Mouse (Mus musculus) gastrocnemius, adult 18-20 months (tissue): ENCODE measurements around the gene Rbfox1. TPM values are rescaled to one million over a fixed set of nuclear protein-coding genes. Genes with fewer than 3 reads are reported as not detected.

ENCODE experiments used
- DNase-seq: peaks from one replicate; pipeline ENCODE4 v3.0.0; 2021; ENCODE audit warnings: low spot score
- total RNA-seq, 2 experiments: library from RNA; stranded (reverse); gene quantifications; 2 replicates each; pipeline ENCODE4 v1.2.3; 2021

Gene Rbfox1
- total RNA-seq, 2 experiments from 2014 or later: 228 to 232 TPM

DNA sequence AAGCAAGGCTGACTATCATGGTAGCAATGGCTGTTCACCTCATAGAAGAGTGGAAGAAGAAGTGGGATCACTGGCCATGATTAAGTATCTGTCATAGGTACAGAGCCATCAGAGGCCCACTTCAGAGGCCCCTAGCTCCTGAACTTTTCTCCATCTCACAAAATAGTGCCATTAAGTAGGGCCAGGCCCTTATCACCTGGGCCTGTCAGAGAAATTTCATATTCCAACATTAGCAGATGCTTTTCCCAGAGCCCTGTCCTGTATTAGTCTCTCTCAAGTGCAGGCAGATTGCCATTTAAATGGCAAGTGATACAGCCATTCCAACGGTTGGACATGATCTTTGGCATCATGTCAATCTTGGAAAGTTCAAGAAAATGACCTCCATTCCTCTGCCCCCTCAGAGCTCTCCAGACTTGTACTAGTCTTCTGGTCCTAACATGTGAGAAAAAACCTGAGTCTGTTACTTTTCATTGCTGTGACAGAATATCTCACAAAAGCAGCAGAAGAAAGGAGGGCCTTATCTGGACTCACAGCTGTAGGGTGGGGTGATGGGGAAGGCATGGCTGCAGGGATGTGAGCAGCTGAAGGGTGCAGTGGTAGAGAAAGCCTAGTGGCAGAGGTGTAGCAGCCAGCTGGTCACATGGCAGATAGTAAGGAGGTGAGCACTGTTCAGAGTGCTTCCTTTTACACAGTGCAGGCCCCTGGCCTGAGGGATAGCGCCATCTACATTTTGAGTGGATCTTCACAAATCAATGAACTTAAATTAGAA, 210.6 kb downstream of the Rbfox1 start:
- DNase-seq: no peak

DNA sequence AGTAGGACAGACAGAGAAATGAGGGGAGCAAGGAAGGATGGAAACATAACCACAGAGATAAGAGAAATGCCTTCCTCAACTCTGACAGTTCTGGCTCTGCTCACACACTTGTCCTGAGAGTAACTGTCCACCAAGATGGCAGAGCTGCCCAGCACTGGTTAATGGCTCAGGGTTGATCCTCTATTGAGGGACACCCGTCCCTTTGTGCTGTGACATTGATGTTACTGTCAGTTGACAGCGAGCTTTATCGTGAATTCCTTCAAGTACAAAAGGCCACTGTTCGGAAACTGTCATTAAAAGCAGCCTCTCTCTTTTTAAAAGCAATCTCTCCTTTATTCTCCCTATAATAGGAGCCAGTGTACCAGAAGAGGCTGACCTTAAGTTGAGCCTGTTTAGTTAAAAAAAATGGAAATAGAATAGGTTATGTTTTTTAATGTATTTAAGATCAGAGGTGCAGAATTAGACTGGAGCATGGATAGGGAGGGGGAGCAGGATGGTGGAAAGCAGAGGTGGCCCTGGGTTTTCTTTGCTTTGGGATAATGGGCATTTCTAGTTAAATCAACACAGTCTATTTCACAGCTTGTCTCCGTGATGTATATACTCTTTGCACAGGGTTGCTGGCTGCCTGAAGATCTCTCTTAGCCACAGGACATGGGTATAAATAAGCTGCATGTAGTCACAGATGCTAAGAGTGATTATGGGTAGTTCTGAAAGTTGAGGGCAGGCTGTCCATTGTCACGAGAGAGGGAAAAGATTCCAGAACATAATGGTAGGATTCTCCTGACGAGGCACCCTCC, 212.3 kb downstream of the Rbfox1 start:
- no peak for DNase-seq

DNA sequence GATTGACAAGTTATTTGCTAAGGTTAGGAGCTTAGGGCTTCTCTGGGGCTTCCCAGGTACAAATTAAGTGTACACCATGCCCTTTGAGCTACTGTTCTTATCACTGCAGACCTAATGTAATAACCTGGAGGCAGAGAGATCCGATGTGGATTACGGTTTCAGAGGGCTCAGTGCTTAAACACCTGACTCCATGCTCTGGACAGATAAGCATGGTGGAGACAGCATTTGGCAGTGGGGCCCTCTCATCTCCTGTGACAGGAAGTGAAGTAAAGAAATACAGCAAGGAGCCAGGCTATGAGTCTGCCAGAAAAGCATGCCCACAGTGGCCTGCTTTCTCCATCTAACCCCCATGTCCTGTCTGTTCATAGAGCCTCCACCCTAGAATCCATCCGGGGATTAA, 213.0 kb downstream of the Rbfox1 start:
- DNase-seq: no peak

DNA sequence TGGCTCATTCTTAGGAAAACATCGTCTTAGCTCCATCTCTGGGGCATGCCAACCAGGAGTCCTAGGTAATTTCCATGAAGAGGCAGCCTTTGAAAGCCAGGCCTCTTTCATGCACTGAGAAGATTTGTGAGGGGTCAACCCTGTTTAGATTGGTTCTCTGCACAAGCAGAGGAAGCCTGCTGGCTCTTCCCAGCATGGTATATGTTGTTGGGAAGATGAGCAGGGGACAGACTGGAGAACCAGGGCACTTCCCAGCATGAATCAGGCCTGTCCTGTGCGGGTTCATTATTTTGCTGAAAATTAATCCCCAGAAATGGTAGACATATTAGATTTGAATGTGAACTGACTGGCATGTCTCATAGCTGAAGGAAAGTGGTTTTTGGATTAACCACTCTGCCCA, 214.4 kb downstream of the Rbfox1 start:
- DNase-seq: no peak

DNA sequence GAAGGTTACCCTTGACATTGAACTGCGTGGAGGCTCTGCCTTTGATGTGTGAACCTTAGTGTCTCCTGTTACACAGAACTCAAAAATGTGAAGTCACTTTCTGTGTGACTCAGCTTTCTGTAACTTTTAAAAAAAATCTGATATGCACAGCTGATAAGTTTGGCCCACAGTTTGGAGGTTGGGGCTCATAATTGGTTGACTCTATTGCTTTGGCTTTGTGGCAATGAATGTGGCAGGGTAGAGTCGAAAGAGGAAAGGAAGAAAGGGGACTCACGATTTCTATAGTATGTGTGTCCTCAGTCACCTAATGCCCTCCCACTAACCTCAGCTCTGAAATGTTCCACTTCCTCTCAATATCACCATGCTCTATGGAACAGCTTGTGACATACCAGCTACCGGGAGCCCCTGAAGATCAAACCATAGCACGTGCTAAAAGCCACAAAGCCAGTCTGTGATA, 215.3 kb downstream of the Rbfox1 start:
- DNase-seq: no peak

DNA sequence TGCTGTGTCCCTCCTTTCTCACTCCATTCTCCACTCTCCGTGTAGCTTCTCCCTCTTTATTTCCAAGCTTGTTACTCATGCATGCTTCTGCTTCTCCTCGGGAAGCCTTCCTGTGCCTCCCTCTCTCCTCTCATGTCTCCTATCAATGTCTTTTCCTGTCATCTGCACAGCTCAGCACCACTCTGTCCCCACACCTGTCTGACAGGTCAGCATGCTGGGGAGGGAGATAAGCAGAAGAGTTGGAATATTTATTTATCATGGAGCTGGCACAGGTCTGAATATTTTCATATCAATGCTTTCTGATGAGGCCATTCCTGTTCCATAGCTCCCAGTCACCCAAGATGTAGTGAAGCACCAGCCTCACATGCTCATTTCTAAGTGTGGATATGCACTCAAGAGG, 218.6 kb downstream of the Rbfox1 start:
- no peak for DNase-seq

DNA sequence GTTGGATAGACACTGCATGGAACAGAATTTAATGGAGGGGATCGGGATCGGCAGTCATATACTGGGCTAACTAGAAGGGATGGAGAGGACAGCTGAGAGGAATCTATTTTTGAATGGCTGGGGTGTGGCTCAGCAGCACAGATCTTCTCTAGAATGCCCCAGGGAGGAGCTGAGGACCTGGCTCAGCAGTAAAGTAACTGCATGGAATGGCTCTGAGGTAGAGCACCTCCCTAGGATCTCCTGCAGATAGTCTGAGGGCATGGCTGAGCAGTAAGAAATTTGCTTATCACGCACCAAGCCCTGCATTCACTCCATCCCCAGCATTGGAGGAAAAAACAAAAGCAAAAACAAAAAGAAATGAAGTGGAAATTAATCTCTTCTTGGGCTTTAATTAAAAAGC, 225.0 kb downstream of the Rbfox1 start:
- no peak for DNase-seq

DNA sequence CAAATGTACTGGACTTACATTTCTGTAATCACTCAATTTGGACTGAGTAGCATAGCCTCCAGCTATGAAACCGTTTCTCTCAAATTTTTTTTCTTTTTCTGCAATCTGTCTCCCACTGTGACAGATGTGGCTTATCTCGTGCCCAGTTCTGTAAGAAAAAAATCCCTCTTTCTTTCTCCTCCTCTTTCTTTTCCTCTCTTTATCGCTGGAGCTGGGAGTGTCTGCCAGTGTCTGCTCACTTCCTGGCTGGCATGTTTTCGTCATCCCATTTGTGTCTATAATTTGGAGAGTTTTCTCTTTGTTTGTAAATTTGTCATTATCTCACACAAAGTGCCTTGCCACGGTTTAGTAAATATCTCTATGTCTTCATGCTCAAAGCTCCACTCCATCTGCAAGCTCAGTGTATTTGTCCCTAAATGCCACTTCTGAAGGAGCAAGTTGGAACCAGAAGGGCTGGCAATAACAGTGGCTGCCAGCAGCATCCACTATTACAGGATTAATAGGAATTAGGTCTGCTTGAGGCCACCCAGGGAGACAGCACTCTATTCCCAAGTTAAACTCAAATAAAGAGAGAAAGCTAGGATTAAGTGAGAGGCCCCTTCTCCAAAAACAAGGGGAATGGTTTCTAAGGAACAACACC, 228.8 kb downstream of the Rbfox1 start:
- no peak for DNase-seq

DNA sequence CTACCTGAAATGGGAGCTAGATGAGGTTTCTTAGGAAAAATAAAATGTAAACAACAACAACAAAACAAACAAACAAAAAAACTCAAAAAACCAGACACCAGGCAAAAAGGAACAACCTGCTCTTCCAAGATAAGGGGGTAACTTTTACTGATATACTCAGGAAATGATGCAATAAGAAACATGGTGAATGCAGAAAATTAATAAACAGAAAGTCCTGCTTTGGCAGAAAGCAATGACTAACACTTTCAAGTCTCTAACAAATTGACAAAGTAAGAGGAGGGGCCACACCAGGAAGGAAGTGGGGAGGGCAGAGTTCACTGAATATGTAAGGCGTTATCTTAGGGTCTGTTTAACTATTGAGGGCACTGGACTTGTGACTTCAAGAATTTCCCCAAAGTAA, 234.3 kb downstream of the Rbfox1 start:
- DNase-seq: no peak

DNA sequence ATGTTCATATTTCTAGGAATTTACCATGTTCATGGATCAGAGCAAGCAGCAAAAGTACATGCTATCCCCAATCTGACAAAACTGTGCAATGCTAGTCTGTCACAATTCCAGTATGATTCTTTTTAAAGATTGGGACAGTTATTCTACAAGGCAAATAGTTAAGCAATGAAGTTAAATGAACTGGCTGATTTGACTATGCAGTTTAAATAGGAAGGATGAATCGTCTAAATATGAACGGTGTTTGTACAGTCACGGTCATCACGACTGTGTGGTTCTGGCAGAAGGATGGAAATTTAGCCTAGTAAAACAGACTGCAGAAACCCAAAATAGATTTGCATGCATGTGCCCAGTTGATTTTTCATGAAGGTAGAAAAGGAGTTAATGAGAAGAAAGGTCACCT, 236.1 kb downstream of the Rbfox1 start:
- no peak for DNase-seq

DNA sequence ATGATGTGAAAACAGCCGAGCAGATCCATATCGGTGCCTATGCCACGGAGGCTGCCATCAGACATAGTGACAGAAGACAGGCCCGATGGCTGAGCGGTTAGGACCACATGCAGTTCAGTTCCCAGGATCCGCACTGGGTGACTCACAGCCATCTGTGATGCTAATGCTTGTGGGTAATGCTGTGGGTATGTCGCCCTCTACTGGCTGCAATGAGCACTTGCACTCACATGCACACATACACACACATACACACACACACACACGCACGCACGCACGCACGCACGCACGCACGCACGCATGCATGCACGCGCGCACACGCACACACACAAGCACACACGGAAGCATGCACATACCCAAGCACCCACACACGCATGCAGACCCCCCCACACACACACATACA, 237.7 kb downstream of the Rbfox1 start:
- DNase-seq: no peak

DNA sequence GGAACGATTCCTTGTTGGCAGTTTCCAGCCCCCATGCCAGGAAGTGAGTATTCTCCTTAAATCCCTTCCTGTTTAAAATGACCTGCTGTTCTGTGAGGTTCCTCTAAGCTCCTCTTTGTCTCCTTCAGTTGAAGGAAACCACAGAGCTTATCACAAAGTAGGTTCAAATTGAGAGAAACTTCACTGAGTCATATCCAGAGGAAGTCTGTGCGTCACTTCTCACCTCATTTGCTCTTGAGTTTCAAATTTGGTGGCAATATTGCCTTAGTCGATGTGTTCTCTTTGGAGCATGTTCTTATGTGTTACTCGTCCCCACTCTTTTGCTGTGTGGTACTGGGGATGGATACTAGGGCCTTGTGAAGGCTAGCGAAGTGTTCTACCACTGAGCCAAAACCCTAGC, 243.2 kb downstream of the Rbfox1 start:
- DNase-seq: no peak

DNA sequence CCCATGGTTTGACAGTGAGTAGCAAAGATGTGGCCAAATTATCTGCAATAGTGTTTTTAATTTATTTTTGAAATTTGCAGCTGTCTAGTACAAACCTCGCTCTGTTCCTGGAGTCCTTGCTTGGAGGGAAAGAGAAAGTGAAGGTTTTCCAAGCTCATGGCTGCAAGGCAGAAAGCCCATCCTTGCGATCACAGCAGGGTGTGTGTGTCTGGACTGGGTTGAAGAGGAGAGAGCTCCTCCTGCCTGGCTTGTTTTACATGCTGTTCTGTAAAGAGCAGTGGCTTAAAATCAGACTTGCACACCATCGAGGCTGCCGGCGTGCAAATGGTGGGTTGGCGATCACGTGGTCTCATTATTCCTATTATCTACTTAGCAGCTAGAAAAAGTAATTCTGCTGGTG, 249.9 kb downstream of the Rbfox1 start:
- no peak for DNase-seq

DNA sequence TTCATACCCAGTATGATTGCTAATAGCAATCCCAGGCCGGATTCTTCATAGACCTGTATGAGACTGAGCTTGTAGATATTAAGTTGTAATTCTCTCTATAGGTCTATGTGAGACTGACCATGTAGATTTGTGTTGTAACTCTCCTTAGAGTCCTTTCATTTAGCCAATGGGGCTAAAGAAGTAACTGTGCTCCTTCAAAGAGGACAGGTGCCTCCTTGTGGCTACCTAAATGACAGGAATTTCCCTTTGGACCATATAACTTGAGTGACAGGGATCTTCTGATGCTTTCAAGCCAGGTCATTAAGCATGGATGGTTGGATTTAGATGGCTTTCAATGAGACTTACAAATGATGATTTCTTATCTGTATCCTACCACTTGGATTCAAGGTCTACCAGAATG, 254.3 kb downstream of the Rbfox1 start:
- DNase-seq: no peak

DNA sequence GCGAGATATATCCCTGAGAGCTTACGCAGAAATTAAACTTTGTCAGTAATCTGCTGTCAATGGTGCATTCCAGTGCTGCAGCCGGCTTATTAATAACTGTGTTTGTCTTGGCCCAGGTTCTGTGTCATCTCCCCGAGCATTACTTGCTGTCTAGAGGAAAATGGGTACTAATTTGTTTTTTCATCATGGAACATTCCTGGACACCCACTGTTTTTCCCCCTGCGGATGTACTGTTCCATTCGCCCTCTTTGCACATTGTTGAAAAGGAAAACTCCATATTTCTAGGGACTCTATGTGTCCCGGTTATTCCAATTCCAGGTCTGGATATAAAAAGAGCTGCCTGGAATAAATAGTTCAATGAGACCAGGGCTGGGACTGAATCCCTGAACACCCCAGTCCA, 262.8 kb downstream of the Rbfox1 start:
- DNase-seq: no peak

DNA sequence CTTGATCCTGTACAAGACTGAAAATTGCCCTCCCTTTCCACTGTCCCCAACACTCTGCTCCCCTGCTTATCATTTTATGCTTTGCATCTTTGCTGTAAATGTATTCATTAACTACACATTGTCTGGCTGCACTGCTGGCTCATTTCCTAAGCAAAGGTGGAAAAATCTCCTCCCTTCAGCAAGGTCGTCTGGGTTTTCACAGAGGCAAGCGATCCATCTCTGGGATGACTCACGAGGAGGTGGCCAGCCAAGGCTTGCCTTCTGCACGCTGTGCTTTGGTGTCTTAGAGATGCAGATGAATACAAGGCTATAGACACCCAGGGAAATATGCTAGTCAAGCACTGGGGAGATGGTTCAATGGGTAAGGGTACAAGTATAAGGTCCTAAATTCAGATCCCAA, 264.2 kb downstream of the Rbfox1 start:
- DNase-seq: no peak

DNA sequence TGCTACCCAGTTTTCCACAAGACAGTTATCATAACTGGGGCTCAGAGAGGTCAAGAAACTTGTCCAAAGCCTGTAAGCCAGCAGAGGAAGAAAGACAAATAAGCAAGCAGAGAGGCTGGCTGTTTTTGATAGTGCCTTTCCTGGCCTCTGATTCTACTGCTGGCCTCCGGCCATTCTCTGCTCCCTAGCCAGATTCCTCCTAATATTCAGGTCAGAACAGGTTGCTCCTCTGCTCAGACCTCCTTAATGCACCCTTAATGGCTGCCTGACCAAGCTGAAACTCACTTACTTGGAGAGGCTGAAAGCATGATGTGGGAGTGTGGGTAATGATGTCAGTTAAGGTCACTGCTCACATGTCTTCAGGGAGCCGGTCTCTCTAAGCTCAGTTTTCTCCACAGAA, 270.4 kb downstream of the Rbfox1 start:
- no peak for DNase-seq

DNA sequence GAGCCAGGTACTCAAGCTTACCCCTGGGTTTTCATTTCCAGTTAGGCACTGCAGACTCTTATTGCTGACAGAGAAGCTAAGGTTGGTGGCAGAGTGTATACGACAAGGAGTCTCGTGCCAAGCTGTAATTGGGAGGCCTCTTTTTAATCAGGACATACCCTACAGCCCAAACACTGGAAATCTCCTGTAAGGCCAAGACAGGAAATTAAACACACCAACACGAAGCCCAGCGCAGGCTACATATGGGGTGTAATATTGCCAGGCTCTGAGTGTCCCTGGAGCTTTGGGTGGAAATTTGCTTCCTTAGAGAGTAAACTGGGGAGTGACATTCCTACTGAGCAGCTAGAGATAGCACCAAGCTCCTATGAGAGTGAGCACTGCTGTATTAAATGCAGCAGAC, 279.3 kb downstream of the Rbfox1 start:
- DNase-seq: no peak

DNA sequence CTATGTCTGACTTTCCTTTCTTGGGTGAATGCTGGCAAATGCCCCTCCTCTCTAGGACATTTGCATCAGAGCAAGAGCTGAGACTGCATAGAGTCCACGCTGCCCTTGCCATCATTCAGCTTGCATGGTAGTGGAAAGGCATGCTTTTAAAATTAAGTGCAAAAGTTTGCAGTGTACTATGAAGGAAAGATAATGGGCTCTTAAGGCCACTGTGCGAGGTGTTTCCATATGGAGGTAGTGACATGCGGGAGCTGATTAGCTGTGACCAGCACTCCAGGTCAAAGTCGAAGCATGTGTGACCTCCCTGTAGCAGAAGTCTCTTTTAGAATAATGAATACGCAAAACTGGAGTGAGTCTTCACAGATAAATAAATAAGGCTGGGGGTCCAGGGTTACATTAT, 284.2 kb downstream of the Rbfox1 start:
- DNase-seq: no peak

DNA sequence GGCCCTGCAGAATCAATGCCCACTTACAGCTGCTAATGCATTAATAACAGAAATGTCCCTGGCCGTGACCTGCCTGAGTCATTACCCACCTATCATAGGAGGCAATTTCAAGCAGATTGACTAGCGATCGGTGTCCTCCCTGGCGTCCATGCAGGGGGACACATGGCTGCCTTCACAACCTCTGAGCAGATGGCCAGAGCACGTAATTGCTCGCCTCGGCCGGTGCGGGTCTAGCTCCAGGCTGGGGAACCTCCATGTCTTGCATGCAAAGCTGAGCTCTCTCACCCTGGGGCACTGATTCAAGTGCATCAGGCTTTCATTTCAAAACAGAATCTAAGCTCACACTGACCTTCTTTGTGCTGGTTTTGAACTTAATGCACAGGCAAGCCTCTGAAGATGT, 295.7 kb downstream of the Rbfox1 start:
- DNase-seq: no peak

DNA sequence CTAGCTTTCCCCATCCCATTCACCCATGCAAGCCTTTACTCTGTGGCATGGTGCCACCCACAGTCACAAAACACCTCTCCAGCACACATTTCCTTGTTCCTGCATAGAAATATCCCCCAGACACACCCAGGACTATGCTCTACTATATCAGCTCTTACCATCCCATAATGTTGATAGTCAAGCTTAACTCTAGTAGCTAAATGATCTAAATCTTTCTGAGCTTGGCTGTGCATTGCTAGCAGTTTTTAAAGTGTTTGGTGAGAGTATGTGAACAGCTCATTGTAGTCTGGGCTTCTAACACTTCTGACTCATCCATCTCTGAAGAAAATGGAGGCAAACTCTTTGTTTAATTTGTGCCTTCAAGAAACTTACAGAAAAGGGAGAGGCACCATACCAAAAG, 297.2 kb downstream of the Rbfox1 start:
- DNase-seq: no peak

DNA sequence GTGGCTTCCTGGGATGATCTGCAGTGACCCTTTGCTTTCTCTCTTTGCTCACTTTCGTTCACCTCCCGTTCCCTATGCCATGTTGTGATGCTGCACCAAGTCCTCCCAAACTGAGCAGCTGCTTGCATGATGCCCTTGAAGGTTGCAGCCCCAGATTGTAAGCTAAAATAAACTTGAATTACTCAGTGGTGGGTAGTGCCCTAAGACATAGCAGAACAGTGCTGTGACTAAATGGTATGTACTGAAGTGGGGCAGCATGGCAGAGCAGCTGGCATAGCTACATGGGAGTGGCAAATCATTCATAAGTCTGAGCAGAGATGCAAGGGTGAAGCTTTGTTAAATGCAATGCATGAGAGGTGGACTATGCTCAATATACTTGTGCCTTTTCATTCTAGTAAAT, 307.2 kb downstream of the Rbfox1 start:
- no peak for DNase-seq

DNA sequence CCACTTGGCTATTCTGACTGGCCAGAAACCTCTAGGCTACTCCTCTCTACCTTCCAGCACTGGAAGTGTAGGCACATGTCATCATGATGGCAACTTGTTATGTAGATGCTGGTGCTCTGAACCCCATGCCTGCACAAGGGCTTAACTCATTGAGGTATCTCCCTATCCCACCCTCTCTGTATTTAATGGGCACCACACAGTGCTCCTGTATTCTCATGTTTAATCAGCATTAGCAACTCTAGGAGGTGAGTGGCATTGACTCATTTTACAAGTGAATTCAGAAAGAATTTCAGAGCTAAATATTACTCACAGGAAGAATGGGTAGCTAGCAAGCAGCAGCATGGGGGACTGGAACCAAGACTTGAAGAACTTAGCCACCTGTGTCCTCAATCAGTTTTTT, 321.3 kb downstream of the Rbfox1 start:
- no peak for DNase-seq
